Mouse (Mus musculus) myocyte (in vitro differentiated cells): ENCODE data around the gene Zfand6. TPM values are rescaled to one million over a fixed set of nuclear protein-coding genes. Genes with fewer than 3 reads are reported as not detected.

Experiments
- H3K27me3 ChIP-seq: one replicate; pipeline ENCODE4 v1.6.1; 2011; ENCODE audit not compliant: control insufficient read depth, insufficient read depth, insufficient read length
- H3K36me3 ChIP-seq: one replicate; pipeline ENCODE4 v1.6.1; 2011; ENCODE audit not compliant: control insufficient read depth, insufficient read depth
- H3K4me2 ChIP-seq: one replicate; pipeline ENCODE4 v1.6.1; 2011; ENCODE audit warnings: low read depth, control low read depth
- H3K4me3 ChIP-seq: one replicate; pipeline ENCODE4 v1.5.1; 2011; ENCODE audit warnings: mild to moderate bottlenecking, control low read depth, moderate library complexity
- H3K79me2 ChIP-seq: one replicate; pipeline ENCODE4 v1.6.1; 2011; ENCODE audit not compliant: control insufficient read depth, insufficient read depth
- H3ac ChIP-seq: one replicate; pipeline ENCODE4 v1.6.1; 2011; ENCODE audit not compliant: control insufficient read depth, insufficient read length
- CEBPB ChIP-seq: IDR thresholded peaks from 2 replicates; pipeline ENCODE4 v1.6.1; 2011; ENCODE audit warnings: mild to moderate bottlenecking, moderate library complexity; ENCODE audit not compliant: poor library complexity, insufficient read depth, severe bottlenecking
- E2F4 ChIP-seq: IDR thresholded peaks from one replicate; pipeline ENCODE4 v1.6.1; 2011; ENCODE audit warnings: mild to moderate bottlenecking, control low read depth, moderate library complexity; ENCODE audit not compliant: insufficient read depth
- MAX ChIP-seq: IDR thresholded peaks from one replicate; pipeline ENCODE4 v1.6.1; 2011; ENCODE audit warnings: low read depth, mild to moderate bottlenecking, control low read depth
- MYOD1 ChIP-seq, 3 experiments: IDR thresholded peaks; one replicate each; pipeline ENCODE4 v1.6.1; 2011; ENCODE audit warnings: control low read depth in 2 of 3, low read depth in 2 of 3, mild to moderate bottlenecking in 2 of 3, moderate library complexity in 1 of 3; ENCODE audit not compliant: insufficient read length in 2 of 3, control insufficient read depth in 1 of 3
- MYOG ChIP-seq, 3 experiments: IDR thresholded peaks; one replicate each; pipeline ENCODE4 v1.6.1; 2011; ENCODE audit warnings: control low read depth in 2 of 3, low read depth in 2 of 3, mild to moderate bottlenecking in 2 of 3; ENCODE audit not compliant: insufficient read length in 2 of 3, control insufficient read depth in 1 of 3, insufficient read depth in 1 of 3
- POLR2A ChIP-seq: IDR thresholded peaks from one replicate; pipeline ENCODE4 v1.6.1; 2011; ENCODE audit warnings: low read depth, mild to moderate bottlenecking, control low read depth, moderate library complexity; ENCODE audit not compliant: insufficient read length
- POLR2AphosphoS2 ChIP-seq: IDR thresholded peaks from one replicate; pipeline ENCODE4 v1.6.1; 2011; ENCODE audit warnings: low read depth, control low read depth; ENCODE audit not compliant: insufficient read length
- REST ChIP-seq: IDR thresholded peaks from one replicate; pipeline ENCODE4 v1.6.1; 2011; ENCODE audit warnings: mild to moderate bottlenecking, control low read depth, moderate library complexity; ENCODE audit not compliant: insufficient read depth, insufficient read length
- SRF ChIP-seq: IDR thresholded peaks from one replicate; pipeline ENCODE4 v1.6.1; 2011; ENCODE audit warnings: low read depth; ENCODE audit not compliant: control insufficient read depth, insufficient read length
- TCF12 ChIP-seq: IDR thresholded peaks from one replicate; pipeline ENCODE4 v1.6.1; 2011; ENCODE audit warnings: mild to moderate bottlenecking, control low read depth; ENCODE audit not compliant: poor library complexity, insufficient read depth, severe bottlenecking
- TCF3 ChIP-seq: IDR thresholded peaks from one replicate; pipeline ENCODE4 v1.6.1; 2011; ENCODE audit warnings: low read depth, control low read depth; ENCODE audit not compliant: insufficient read length
- USF1 ChIP-seq: IDR thresholded peaks from one replicate; pipeline ENCODE4 v1.6.1; 2011; ENCODE audit warnings: low read depth, mild to moderate bottlenecking, control low read depth, moderate library complexity
- polyA plus RNA-seq: library from polyadenylated mRNA; unstranded; fragments of >200 nt; fragmentation: generic; extraction: Trizol; gene quantifications from one replicate; pipeline ENCODE4 v1.2.1, GENCODE M21; 2012; ENCODE audit warnings: missing spikeins

Zfand6 gene
- polyA plus RNA-seq, 1 experiment: 34.7 TPM

DNA sequence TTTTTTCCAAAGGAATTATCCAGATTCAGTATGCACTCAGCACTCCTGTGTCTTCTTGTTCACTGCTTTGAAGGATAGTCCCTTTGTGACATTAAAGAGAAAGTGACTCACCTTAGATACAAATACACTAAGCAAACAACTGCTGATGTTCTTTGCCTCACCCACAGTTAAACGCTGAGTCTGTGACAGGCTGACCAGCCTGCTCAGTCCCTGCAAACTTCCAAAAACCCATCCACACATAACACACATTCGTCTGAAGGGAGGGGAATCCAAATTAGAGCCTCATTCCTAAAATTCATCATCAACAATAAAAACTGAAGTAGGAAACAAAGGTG lies 37.8 kb downstream of the Zfand6 start:
- Histone ChIP-seq H3K27me3 (no peaks in the 10 kb centered on the region), H3K4me3 (no peak overlapping the region), H3K4me2 (no peak overlapping the region), H3K79me2 (peaks cover 19% of the 10 kb centered on the region), H3K36me3 (peaks cover 2% of the 10 kb centered on the region), H3ac (no peak overlapping the region)
- TF ChIP-seq SRF (no peak), TCF3 (no peak), TCF12 (no peak), MYOG (IDR thresholded peaks at IDR 0.05; ENCODE audit: control insufficient read depth in 1 of 3, insufficient read depth in 1 of 3, insufficient read length in 2 of 3, low read depth in 2 of 3) (no peak), MYOD1 (IDR thresholded peaks at IDR 0.05; ENCODE audit: control insufficient read depth in 1 of 3, insufficient read length in 2 of 3, low read depth in 2 of 3) (no peak), E2F4 (no peak), MAX (no peak), POLR2AphosphoS2 (no peak), POLR2A (no peak), USF1 (no peak), REST (no peak), CEBPB (no peak)

- Histone ChIP-seq H3K27me3 (no peaks in the 10 kb centered on the region), H3K4me3 (no peak overlapping the region), H3K36me3 (peaks cover 2% of the 10 kb centered on the region), H3K79me2 (peaks cover 19% of the 10 kb centered on the region), H3K4me2 (no peak overlapping the region), H3ac (no peak overlapping the region)
- TF ChIP-seq POLR2A (no peak), SRF (no peak), TCF12 (no peak), MAX (no peak), REST (no peak), MYOG (IDR thresholded peaks at IDR 0.05; ENCODE audit: control insufficient read depth in 1 of 3, insufficient read depth in 1 of 3, insufficient read length in 2 of 3, low read depth in 2 of 3) (no peak), MYOD1 (IDR thresholded peaks at IDR 0.05; ENCODE audit: control insufficient read depth in 1 of 3, insufficient read length in 2 of 3, low read depth in 2 of 3) (no peak), POLR2AphosphoS2 (no peak), CEBPB (no peak), E2F4 (no peak), USF1 (no peak), TCF3 (no peak)
These were observed 38.3 kb downstream of the Zfand6 start for GRCm38 (mm10) chr7:84651303-84651986.

DNA sequence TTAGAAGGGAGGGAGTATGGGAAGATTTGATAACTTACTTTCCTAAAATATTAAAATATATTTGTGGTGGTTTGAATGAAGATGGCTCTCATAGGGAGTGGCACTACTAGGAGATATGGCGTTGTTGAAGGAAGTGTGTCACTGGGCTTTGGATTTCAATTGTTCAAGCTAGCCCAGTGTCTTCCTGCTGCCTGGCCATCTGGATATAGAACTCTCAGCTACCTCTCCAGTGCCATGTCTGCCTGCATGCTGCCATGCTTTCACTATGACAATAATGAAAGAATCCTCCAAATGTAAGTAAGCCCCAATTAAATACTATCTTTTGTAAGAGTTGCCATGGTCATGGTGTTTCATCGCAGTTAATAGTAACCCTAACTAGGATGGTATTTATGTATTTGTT lies 40.7 kb downstream of the Zfand6 start:
- H3ac ChIP-seq: no peak overlapping the region
- peaks cover 2% of the 10 kb centered on the region for H3K36me3 ChIP-seq
- H3K4me3 ChIP-seq: no peak overlapping the region
- H3K4me2 ChIP-seq: no peak overlapping the region
- TF ChIP-seq MYOD1 (IDR thresholded peaks at IDR 0.05; ENCODE audit: control insufficient read depth in 1 of 3, insufficient read length in 2 of 3, low read depth in 2 of 3) (no peak), SRF (no peak), CEBPB (no peak), MAX (no peak), REST (no peak)
- H3K27me3 ChIP-seq: no peaks in the 10 kb centered on the region
- peaks cover 7% of the 10 kb centered on the region for H3K79me2 ChIP-seq

DNA sequence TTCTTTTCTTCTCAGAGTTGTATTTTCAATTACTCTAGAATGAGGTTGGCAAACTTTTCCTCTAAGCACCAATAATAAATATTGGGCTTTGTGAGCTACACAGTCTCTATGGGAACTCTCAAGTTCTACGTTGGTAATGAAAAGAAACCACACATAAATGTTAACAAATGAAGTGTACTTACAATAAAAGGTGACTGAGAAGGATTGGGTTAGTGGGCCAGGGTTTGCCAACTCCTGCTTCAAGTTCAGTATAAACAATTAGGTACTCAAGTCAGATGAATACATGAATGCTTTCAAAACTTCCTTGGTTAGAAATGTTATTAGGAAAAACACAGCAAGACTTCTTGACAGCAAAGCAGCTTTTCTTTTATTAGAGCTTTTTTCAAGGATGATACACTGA lies 43.5 kb downstream of the Zfand6 start:
- H3K27me3 ChIP-seq: no peaks in the 10 kb centered on the region
- H3K4me3 ChIP-seq: no peak overlapping the region
- no peak for TF ChIP-seq SRF
- no peak for TF ChIP-seq CEBPB
- TF ChIP-seq MYOD1 (IDR thresholded peaks at IDR 0.05; ENCODE audit: control insufficient read depth in 1 of 3, insufficient read length in 2 of 3, low read depth in 2 of 3): no peak
- no peak for TF ChIP-seq POLR2AphosphoS2
- TF ChIP-seq POLR2A: no peak
- no peak for TF ChIP-seq E2F4
- no peak overlapping the region for H3ac ChIP-seq
- peaks cover 3% of the 10 kb centered on the region for H3K79me2 ChIP-seq
- H3K4me2 ChIP-seq: no peak overlapping the region
- peaks cover 2% of the 10 kb centered on the region for H3K36me3 ChIP-seq

DNA sequence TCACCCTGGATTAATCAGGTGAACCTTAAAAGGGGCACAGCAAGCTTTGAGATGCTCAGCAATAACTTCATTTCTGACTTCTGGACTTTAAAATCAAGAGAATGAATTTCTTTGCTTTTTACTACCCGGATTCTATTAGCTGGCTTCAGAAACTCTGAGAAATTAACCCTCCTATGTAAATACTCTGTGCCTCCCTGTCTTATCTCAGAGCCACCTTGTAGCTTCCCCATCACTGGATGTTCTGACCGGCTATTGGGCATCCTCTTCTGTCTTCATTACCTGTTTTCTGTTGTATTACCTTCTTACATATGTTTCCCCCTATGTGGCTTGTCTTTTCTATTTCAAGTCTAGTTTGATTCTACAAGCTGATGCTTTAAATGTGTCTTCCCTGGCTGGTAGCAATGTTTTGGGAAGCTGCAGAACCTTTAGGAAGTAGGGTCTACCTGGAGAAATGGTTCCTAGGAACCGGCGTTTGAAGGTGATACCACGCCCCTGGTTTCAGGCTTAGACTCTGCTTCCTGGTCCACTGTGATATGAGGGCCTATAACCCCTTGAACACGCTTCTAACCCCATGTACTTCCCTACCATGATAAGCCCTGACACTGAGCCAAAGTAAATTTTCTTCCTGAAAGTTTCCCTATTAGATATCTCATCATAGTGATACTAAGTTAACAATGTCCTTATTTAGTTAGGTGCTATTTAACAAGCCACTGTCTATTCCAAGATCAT lies 46.3 kb downstream of the Zfand6 start:
- H3K36me3 ChIP-seq: peaks cover 2% of the 10 kb centered on the region
- no peaks in the 10 kb centered on the region for H3K27me3 ChIP-seq
- no peak for TF ChIP-seq MYOD1 (IDR thresholded peaks at IDR 0.05; ENCODE audit: control insufficient read depth in 1 of 3, insufficient read length in 2 of 3, low read depth in 2 of 3)

More for the DNA sequence above, 46.3 kb downstream of the Zfand6 start:
- peaks cover under 1% of the 10 kb centered on the region for H3K79me2 ChIP-seq
- no peak overlapping the region for H3ac ChIP-seq
- no peak overlapping the region for H3K4me3 ChIP-seq
- H3K4me2 ChIP-seq: no peak overlapping the region
